Mouse (Mus musculus) brown adipose tissue, adult 24 weeks (tissue): ENCODE data around the gene Clcn7. TPM values are rescaled to one million over a fixed set of nuclear protein-coding genes. Genes with fewer than 3 reads are reported as not detected.

Source experiments
- H3K27ac ChIP-seq: fragments of 200-500 bp; replicated peaks from 2 replicates; pipeline ENCODE4 v1.5.1; 2012; ENCODE audit warnings: low read depth, mild to moderate bottlenecking, low read length
- H3K4me1 ChIP-seq: fragments of 200-500 bp; 2 replicates; pipeline ENCODE4 v1.6.1; 2012; ENCODE audit warnings: low read length, mixed read lengths; ENCODE audit not compliant: control insufficient read depth, insufficient read depth, insufficient read length
- H3K4me3 ChIP-seq: fragments of 200-500 bp; 2 replicates; pipeline ENCODE4 v1.5.1; 2012; ENCODE audit warnings: low read depth, mild to moderate bottlenecking, low read length, moderate library complexity; ENCODE audit not compliant: insufficient read depth
- polyA plus RNA-seq: library from polyadenylated mRNA; stranded (reverse); fragments of >200 nt; gene quantifications from 2 replicates; pipeline ENCODE4 v1.2.4, GENCODE M21; 2012; ENCODE audit not compliant: missing spikeins, insufficient read depth, insufficient read length

Gene Clcn7
- 9.6 and 11.5 TPM in 2 replicates for polyA plus RNA-seq

DNA sequence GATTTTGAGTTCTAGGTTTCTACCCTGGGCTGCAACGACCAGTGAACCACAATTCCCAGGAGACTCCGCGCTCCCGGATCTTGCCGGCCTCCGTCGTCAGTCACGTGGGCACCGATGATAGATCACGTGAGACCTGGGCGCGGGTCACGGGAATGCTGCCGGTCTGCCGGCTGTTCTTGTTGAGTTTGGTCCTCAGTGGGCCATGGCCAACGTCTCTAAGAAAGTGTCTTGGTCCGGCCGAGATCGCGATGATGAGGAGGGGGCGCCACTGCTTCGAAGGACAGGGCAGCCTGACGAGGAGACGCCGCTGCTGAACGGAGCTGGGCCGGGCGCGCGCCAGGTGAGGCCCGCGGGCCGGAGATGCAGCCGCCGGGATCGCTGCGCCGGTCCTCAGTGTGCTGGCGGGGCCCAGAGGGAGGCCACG, at the start of gene Clcn7:
TSS of gene Clcn7 (plus strand) at position 117 of the 424 bp plus-strand sequence.
- Histone ChIP-seq H3K4me3 (peak within 1 kb of the TSS; percentile 95), H3K27ac (peak within 1 kb of the TSS; percentile 77), H3K4me1 (peaks cover 7% of the 10 kb centered on the region)

DNA sequence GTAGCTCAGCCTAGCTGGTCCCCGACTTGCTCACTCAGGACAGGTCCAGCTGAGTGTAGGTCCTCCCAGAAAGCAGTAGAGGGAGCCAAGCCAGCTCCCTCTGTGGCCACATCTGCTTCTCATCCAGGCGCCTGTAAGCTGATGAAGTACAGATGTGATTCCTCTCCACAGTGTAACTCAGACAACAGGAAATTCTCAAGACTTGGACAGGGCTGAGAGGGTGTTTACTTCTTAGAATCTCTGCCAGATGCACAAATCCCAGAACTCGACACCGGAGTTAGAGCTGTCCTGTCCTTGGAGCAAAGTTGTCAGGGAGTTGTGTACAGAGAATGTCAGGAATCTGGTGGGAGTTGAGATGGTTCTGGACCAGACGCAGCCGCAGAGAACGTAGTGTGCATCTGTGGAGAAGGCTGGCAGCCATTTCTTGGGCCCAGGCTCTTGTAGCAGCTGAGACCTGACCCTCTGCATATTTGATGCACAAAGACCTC, 49.7 kb upstream of the Clcn7 start, which contains the start of gene Tmem204:
TSS of gene Tmem204 (minus strand) at position 148 of the 488 bp plus-strand sequence.
- Histone ChIP-seq H3K4me1 (0 out of 2 replicates have a peak, but pooled peaks cover 2% of the 10 kb centered on the region), H3K27ac (peak within 1 kb of the TSS; percentile 83), H3K4me3 (no peak within 1 kb of the TSS)

DNA sequence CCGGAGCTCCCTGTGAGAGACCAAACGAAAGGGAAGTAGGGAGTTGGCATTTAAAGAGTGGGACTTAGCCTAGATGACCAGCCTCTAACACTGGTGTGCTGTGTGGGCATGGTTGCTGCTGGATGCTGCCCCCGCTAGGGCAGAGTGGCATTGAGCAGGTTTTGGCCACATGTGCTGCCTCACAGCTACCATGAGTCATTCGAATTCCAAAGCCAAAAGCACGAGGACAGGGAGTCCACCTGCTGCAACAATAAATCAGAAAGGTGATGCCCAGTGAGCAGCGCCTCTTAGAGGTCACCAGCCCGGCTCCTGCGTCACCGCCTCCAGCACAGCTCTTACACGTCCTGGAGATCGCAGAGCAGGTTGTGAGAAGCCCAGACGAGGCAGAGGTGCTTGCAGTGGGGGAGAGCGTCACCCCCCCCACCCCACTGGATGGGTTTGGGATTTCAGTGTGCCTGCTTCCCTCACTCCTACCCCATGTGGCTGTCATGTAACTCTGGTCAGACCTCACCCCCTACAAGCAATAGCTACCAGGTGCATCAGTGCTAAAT, 48.3 kb upstream of the Clcn7 start:
- H3K27ac ChIP-seq = no peak overlapping the region
- H3K4me1 ChIP-seq = 0 out of 2 replicates have a peak, but pooled peaks cover 2% of the 10 kb centered on the region
- H3K4me3 ChIP-seq = no peak overlapping the region

DNA sequence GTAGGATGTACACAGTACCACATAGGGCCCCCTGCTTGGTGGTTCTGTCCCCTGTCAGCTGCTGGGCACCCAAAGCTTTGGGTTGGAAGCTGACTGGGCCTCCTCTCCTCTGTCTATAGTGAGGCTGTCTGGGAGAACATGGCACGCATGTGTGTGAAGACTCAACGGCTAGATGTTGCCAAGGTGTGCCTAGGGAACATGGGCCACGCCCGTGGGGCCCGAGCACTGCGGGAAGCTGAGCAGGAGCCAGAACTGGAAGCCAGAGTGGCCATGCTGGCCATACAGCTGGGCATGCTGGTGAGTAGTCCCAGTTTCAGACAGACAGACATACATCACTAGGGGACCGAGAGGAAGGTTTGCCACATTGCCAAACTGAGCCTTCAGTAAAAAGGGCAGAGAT, 46.5 kb upstream of the Clcn7 start:
- Histone ChIP-seq H3K4me3 (no peak overlapping the region), H3K27ac (no peak overlapping the region)

DNA sequence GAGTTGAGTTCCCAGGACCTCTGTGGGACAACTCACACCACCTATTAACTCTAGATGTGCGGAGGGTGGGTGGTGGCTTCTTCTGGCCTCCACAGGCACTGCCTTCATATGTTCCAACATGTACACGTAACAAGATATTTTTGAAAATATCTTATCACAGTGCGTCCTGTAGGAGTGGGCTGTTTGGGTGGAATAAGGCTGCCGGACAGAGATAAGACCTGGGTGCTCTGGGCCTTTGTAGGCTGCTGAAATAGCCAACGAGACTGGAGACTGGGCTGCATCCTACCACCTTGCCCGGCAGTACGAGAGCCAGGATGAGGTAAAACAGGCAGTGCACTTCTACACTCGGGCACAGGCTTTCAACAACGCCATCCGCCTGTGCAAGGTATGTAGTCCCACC, 44.0 kb upstream of the Clcn7 start:
- Histone ChIP-seq H3K4me1 (no peaks in the 10 kb centered on the region), H3K27ac (no peak overlapping the region), H3K4me3 (no peak overlapping the region)

More for the DNA sequence above, 46.5 kb upstream of the Clcn7 start:
- no peaks in the 10 kb centered on the region for H3K4me1 ChIP-seq

DNA sequence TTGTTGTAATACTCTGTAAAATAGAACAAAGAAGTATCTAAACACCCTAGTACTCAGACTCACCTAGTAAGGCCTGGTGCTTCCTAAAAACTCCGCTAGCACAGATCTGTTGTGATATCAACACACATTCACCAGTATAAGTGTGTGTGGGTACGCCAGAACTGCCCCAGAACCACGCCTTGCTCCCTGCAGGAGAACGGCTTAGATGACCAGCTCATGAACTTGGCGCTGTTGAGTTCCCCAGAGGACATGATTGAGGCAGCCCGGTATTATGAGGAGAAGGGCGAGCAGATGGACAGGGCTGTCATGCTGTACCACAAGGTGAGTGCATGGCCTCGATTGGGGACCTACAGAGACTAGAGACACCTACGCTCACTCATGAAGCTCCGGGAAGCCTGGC, 42.7 kb upstream of the Clcn7 start:
- no peaks in the 10 kb centered on the region for H3K4me1 ChIP-seq
- no peak overlapping the region for H3K27ac ChIP-seq
- no peak overlapping the region for H3K4me3 ChIP-seq

DNA sequence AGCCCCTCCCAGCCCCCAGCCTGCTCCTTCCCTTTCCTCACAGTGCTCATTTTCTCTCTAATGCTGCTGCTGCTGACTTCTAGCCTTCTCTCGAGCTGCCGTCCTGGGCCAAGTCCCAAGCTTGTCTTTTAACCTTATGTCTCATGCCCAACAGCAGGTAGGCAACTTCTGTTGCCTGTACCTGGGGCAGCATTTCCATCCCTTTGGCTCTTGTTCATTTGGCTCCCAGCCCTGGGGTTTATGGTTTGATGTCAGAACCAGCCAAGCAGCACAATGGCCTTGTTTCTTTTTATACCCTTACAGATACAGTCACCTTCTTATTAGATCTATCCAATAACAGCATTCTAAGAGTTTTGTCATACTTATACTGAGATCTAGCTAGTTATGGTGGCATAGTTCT, 37.0 kb upstream of the Clcn7 start:
- Histone ChIP-seq H3K4me3 (no peak overlapping the region), H3K27ac (no peak overlapping the region), H3K4me1 (no peaks in the 10 kb centered on the region)

DNA sequence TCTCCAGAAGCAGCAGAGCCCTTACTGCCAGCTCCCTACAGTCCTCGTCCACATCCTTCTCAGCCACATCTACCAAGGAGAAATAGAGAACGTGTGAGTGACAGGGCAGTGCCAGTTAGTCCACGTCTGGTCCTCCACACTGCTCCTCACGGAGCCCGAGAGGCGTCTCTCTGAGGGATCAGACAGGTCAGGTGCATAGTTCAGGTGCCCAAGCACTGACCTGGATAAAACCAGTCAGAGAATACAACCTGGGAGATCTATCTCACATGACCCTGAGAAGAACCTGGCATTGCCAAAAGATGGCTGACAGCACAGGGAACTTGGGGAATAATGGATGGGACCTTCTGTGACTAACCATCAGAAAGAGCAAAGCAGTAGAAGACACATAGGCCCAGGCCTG, 33.1 kb upstream of the Clcn7 start:
- Histone ChIP-seq H3K27ac (no peak overlapping the region), H3K4me3 (no peak overlapping the region), H3K4me1 (no peaks in the 10 kb centered on the region)

DNA sequence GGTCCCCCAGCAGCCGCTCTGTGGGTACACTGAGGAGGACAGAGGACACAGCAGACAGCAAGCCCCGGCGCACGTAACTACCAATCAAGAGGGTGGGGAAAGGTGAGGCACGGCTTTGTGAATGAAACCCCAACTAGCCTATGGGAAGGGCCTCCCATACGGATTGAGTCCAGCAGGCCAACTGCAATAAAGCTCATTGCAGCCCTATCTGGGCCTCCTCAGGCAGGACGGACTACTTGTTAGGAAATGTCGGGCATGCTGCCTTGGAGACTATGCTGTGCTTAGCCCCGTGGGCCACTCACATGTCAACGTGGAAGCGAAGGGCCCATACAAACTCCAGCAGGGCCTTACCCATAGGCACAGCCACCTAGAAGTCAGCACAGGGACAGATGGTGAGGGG, 31.9 kb upstream of the Clcn7 start:
- Histone ChIP-seq H3K4me3 (no peak overlapping the region), H3K4me1 (no peaks in the 10 kb centered on the region), H3K27ac (no peak overlapping the region)

DNA sequence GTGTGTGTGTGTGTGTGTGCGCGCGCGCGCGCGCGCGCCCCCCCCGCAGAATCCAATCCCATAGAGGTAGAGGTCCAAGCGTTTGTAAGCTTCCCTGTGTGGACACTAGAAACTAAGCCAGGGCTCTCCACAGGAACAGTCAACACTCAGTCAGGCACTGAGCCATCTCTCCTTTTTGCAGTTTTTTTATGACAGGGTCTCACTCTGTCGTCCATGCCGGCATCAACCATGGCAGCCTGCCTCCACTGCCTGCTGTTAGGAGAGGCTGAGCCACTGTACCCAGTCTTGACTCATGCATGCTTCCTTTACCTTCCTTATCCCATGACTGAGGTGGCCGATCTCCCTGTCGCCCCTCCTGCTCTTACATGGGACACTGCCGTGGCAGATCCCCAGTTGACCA, 25.4 kb upstream of the Clcn7 start:
- H3K27ac ChIP-seq = no peak overlapping the region
- no peaks in the 10 kb centered on the region for H3K4me1 ChIP-seq
- H3K4me3 ChIP-seq = no peak overlapping the region

DNA sequence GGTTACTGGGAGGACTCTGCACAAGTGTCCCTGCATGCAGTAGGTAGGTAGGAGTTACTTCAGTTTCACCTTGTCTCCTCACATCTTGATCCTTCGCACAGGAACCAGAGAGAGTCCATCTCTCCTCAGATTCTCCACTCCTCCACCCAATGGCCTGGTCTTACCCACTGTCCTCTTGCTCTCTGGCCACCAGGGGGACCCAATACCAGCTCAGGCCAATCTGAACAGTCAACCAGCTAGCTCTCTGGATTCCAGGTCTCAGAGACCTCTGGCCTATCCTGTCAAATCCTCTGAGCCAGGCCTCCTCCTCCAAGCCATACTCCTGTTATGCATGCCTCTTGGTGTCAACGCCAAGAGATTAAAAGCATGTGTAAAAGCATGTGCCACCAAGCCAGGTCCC, 23.6 kb upstream of the Clcn7 start:
- Histone ChIP-seq H3K27ac (no peak overlapping the region), H3K4me1 (no peaks in the 10 kb centered on the region), H3K4me3 (no peak overlapping the region)

DNA sequence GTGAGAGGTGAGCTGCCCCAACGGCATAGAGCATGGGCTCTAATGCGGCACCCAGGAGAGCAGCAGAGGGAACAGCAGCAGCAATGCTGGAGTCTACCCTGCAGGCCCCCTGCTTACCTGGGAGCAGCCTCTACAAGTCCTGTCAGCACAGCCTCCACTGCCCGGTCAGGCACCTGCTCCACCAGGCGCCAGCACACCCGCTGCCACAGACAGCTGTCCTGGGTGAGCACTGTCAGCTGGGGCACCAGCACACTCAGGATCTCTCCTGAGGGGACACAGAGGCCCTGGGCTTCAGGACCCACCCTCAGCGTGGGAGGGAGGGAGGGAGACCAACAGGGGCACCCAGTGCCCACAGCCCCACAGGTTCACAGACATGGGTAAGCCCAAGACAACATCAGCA, 22.6 kb upstream of the Clcn7 start:
- no peak overlapping the region for H3K4me3 ChIP-seq
- H3K4me1 ChIP-seq = 0 out of 2 replicates have a peak, but pooled peaks cover 5% of the 10 kb centered on the region
- no peak overlapping the region for H3K27ac ChIP-seq

DNA sequence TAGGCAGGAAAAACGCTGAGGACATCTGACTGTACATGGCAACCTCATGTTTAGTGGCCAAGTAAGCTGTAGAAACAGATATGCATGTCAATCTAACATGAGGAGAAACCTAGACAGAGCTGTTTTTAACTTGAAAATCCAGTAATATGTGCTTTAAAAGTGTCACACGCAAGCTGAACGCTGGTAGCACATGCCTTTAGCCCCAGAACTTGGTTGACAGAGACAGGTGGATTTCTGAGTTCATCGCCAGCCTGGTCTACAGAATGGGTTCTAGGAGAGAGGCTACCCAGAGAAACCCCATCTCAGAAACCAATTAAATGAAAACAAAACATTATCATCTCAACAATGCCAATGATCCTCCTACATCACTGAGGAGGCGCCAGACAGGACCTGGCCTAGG, 22.0 kb upstream of the Clcn7 start:
- no peak overlapping the region for H3K27ac ChIP-seq
- H3K4me3 ChIP-seq = no peak overlapping the region
- 0 out of 2 replicates have a peak, but pooled peaks cover 5% of the 10 kb centered on the region for H3K4me1 ChIP-seq

DNA sequence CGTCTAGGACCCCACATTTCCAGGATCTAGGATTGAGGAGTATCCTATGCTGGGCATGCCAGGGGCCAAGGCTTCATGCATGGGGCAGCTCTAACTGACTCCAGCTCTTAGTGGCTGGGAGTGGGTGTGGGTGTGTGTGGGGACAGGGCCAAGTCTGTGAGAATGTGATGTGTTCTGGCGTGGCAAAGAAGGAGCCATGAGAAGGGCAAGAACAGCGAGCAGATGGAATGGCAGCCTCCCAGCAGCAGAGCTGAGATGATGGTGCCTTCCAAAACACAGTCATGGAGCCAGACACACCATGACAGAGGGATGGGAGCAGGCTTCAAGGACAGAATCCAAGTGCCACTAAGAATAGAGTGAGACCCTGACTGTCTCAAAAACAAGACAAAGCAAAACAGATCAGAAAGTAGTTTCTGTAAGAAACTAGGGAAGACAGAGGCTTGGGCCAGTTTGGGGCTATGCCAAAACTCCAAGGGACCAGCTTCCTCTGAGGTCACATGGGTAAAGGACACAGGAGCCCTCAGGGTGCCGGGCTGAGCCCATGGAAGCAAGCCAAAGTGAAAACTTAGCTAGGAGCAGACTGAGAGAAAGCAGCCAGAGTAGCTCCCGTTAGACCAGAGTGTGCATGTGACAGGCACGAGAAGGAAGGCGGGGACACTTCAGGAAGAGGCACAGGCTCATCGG, 21.3 kb upstream of the Clcn7 start:
- no peak overlapping the region for H3K4me3 ChIP-seq
- 0 out of 2 replicates have a peak, but pooled peaks cover 5% of the 10 kb centered on the region for H3K4me1 ChIP-seq
- peak overlapping the region; percentile 43 for H3K27ac ChIP-seq

DNA sequence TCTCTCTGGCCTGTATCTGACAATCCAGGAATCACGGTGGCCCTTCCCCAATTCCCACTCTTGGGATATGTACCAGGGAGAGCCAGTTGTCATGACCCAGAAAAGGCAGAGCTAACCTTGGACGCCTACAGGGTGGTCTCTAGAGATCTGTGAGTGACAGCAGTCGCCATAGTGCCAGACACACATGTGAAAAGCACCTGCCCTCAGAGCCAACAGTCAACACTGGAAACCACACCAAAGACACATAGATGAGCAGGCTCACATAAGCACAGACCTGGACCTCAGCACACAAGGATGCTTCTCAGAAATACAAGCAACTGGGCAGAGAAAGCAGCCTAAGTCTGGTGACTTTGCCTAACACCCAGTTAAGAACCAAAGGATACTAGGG, 20.8 kb upstream of the Clcn7 start:
- peak overlapping the region; percentile 43 for H3K27ac ChIP-seq
- no peak overlapping the region for H3K4me3 ChIP-seq
- 0 out of 2 replicates have a peak, but pooled peaks cover 5% of the 10 kb centered on the region for H3K4me1 ChIP-seq
